Mouse (Mus musculus) sigmoid colon, adult 10 weeks (tissue): ENCODE measurements around the gene Slc29a3. TPM values are rescaled to one million over a fixed set of nuclear protein-coding genes. Genes with fewer than 3 reads are reported as not detected.

ENCODE experiments used
- polyA plus RNA-seq: library from polyadenylated mRNA; stranded (reverse); fragments of 350-450 nt; fragmentation: Illumina TruSeq; extraction: RNeasy Lipid Tissue Mini Kit (QIAGEN cat#74804); gene quantifications from one replicate; pipeline ENCODE4 v1.2.3, GENCODE M21; 2014; ENCODE audit warnings: low read depth, low replicate concordance

The Slc29a3 gene
- 16.7 TPM for polyA plus RNA-seq

GRCm38 (mm10) chr10:60752040-60753020 lies at the start of gene Slc29a3:
Slc29a3 (minus strand) TSS chr10:60752794.

GRCm38 (mm10) chr10:60696390-60696789 lies 56.2 kb downstream of the Slc29a3 start, which contains the start of gene Cdh23:
Cdh23 (minus strand) TSS chr10:60696490.

Other genes with a start within 250 kb of the Slc29a3 start
- gene Cdh23, start 56.3 kb downstream of the Slc29a3 start, polyA plus RNA-seq: not detected
- gene Unc5b, start 78.8 kb upstream of the Slc29a3 start, polyA plus RNA-seq: 8.0 TPM